Mouse (Mus musculus): ENCODE data around the gene Spata31d1b. TPM values are rescaled to one million over a fixed set of nuclear protein-coding genes. Genes with fewer than 3 reads are reported as not detected.

Spata31d1b gene
- not detected in 2 replicates for polyA plus RNA-seq (2012; ENCODE audit: low replicate concordance)

GRCm38 (mm10) chr13:59711984-59712383 lies at the start of gene Spata31d1b:
Gene Spata31d1b, plus strand, starts transcription at chr13:59712284.

GRCm38 (mm10) chr13:59675151-59676011 lies 36.7 kb upstream of the Spata31d1b start, which contains the start of gene Golm1:
Gene Golm1, minus strand, starts transcription at chr13:59675811.

GRCm38 (mm10) chr13:59694008-59694407 lies 18.1 kb upstream of the Spata31d1b start, which contains the start of gene 4921517D22Rik:
Gene 4921517D22Rik, minus strand, starts transcription at chr13:59694108.

GRCm38 (mm10) chr13:59710230-59710629 lies 1.9 kb upstream of the Spata31d1b start, which contains the start of gene Spata31d1a:
Gene Spata31d1a, minus strand, starts transcription at chr13:59710330.

GRCm38 (mm10) chr13:59731652-59732051 lies 19.6 kb downstream of the Spata31d1b start, which contains the start of gene Spata31d1d:
Gene Spata31d1d, minus strand, starts transcription at chr13:59731752.

GRCm38 (mm10) chr13:59746711-59747110 lies 34.6 kb downstream of the Spata31d1b start, which contains the start of gene 1700014D04Rik:
Gene 1700014D04Rik, minus strand, starts transcription at chr13:59746752.

Other genes starting within 250 kb of the Spata31d1b start
- 3.3 and 4.3 TPM in 2 replicates for gene Agtpbp1, start 127.1 kb upstream of the Spata31d1b start, polyA plus RNA-seq (2012; ENCODE audit: low replicate concordance)
- gene Naa35, start 127.0 kb upstream of the Spata31d1b start, polyA plus RNA-seq (2012; ENCODE audit: low replicate concordance): 5.6 and 7.5 TPM in 2 replicates
- 6.5 and 7.6 TPM in 2 replicates for gene Golm1, start 36.5 kb upstream of the Spata31d1b start, polyA plus RNA-seq (2012; ENCODE audit: low replicate concordance)
- gene 4921517D22Rik, start 18.2 kb upstream of the Spata31d1b start, polyA plus RNA-seq (2012; ENCODE audit: low replicate concordance): not detected in 2 replicates
- 0.08 TPM in 1 of 2 replicates, not detected in the other for gene Spata31d1a, start 2.0 kb upstream of the Spata31d1b start, polyA plus RNA-seq (2012; ENCODE audit: low replicate concordance)
- gene Spata31d1d, start 19.5 kb downstream of the Spata31d1b start, polyA plus RNA-seq (2012; ENCODE audit: low replicate concordance): not detected in 2 replicates
- gene 1700014D04Rik, start 34.5 kb downstream of the Spata31d1b start, polyA plus RNA-seq (2012; ENCODE audit: low replicate concordance): 0.06 TPM in 1 of 2 replicates, not detected in the other
- gene Isca1, start 57.5 kb downstream of the Spata31d1b start, polyA plus RNA-seq (2012; ENCODE audit: low replicate concordance): 63.0 and 84.1 TPM in 2 replicates
- 29.5 TPM in 1 of 2 replicates, not detected in the other for gene Gm49354, start 70.0 kb downstream of the Spata31d1b start, polyA plus RNA-seq (2012; ENCODE audit: low replicate concordance)
- 56.1 and 62.1 TPM in 2 replicates for gene Tut7, start 110.9 kb downstream of the Spata31d1b start, polyA plus RNA-seq (2012; ENCODE audit: low replicate concordance)